Mouse (Mus musculus): Measurements from ENCODE around the gene Bcorl1.

Gene Bcorl1

DNA sequence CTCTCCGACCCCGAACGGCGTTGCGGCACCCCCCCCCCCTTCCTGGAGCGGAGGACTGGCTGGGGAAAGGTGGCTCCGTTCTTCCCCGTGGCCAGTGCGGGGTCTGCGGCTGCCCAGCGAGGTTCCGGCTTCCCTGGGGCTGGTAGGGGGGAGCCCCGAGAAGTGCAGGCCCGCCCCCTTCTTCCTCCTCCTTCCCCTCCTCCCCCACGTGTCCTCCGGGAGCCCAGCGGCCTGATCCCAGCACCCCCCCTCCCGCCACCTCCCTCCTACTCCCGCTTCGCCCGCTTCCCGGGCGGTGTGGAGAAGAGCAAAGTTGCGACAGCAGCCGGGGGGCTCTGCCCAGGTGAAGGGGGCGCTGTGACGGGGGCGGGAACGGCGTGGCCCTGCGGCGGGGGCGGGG lies at the start of gene Bcorl1:
Gene Bcorl1, plus strand, starts transcription at position 218 of the 400 bp plus-strand sequence.
- DNase-seq: peak; percentile 51

DNA sequence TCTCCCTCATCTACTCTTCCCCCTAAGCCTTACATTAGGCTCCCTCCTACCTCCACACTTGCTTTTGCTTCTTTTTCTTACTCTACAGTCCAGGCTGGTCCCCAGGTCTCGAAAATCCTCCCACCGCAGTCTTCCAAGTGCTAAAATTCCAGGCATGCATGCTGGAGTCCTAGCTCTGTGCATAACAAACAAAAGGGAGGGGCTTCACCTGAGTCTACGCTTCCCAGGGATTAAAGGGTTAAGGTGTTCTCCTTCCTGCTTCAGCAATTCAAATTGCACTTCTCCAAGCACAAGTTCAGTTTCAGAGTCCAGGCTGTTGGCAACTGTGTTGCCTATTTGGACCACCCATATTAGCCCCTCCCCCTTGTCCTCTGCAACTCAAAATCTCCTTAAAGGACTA lies 49.7 kb upstream of the Bcorl1 start:
- DNase-seq: no peak

DNA sequence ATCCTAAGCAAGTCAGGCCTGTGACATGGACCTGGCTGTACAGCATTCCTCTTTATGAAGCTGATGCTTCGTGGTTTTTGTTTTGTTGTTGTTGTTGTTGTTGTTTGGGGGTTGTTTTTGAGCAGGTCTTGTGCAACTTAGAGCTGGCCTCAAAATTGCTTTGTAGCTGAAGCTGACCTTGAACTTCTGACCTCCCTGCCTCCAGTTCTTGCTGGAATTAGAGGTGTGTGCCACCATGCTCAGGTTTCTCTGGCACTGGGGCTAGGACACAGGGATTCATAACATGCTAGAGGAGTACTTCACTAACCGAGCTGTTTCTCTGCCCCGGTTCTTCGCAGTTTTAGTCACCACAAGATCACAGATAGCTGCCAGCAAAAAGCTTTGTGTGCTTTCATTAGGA lies 35.8 kb upstream of the Bcorl1 start:
- no peak for DNase-seq

DNA sequence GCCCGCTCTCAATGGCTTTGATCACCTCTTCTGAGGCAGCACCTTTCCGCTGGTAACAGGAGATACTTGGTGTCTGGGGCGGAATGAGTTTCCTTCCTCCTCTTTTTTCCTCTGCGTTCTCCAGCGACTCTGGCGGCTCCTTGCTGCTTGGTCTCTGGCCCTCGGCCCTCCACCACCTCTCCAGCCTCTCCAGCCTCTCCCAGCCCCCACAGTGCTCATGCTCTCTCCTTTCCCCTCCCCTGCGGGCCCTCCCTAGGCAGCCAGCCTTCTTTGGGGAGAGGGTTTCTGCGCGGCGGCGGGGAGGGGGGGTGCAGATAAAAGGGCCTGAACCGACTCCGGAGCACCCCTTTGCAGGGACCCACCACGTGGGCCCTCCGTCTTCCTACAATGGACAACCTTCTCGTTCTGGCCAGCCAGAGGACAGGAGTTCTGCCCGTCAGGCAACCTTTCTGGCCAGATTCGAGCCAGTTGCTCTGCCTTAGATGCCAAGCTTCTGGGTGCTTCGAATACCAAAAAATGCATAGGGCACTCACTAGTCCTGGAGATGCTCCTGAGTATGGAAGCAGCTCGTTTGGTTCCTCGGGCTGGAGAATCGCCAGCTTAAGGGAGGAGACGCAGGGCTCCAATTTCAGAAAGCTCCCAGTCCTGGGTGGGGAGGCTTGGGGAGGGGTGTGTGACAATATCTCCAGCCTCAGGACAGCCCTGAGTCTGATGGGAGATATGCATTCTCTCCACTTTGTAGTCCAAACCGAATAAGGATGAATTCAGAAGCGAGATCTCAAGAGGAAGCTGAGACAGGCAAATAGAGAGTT lies 30.2 kb upstream of the Bcorl1 start:
- DNase-seq: no peak

DNA sequence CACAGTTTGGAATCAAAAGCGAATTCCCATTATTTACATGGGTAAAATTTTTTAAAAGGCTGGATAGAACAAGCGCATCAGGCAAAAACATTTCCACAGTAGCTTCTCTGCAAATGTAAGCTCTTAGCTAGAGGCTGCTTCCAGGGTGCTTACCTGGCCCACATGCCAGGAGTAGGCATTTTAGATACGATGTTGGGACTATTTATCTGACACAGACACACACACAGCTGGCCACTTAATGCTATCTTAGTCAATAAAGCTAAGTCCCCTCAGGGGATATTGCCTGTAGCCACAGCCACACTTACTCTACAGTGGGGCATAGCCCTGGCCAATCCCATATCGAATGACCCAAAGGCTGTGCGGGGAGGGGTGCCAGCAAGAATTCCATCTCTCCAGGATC lies 29.4 kb upstream of the Bcorl1 start:
- no peak for DNase-seq

DNA sequence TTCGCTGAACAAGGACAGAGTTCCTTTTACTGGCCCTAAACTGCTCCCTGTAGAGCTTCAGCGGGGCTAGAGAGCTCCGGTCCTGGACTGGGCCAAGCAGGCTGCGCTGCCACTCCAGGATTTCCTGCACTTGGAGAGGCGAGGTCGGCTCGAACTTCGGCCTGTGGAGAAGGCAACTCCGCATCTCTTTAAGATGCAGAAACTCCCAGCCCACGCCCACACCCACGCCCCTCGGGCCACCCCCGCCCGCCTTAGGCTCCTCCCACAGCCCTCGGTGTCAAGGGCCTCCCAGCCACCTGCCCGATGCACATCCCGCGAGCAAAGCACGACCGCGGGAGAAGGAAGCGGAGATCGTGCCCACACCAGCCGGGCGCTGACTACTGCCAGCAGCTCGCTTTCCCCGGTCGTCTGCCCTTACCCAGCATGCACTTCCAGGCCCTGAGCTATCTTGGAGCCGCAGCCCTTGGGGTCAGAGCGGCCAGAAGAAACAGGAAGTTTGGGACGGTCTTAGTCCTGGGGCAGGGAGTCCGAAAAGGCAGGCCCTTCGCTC lies 26.6 kb upstream of the Bcorl1 start:
- DNase-seq: peak; percentile 89

DNA sequence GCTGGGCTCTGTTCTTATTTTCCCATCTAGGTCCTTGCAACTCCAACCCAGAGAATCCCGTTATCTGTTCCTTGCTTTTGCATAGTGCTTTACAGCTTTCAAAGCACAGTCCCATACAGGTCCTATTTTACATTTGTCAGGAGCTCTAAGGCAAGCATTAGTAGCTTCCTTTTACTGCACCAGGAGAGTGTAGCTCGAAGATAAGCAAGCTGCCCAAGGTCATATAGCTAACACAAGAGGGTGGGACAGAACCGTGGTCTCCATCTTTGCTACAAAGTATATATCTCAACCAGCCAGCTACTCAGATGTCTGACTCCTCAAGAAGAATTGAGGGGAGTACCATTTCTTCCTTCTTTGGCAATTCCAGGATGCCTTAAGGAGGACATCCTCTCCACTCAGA lies 23.7 kb upstream of the Bcorl1 start:
- no peak for DNase-seq

DNA sequence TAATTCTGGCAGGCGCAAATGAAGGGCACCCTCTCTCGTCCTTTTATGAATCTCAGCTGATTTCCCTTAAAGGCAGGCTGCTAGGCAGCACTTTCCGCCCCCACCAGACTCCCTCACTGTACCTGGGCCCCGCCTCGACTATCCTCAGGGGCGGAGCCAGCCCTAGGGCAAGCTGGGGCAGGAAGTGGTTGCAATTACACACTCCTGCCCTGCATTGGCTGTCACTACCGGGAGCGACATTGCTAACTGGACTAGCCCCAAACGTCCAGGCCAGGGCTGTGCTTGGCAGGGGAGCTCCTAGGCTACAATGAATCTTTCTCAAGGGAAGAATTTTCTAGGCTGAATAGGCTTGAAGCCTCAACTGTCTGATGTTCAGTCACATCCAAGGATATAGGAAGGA lies 23.0 kb upstream of the Bcorl1 start:
- peak; percentile 33 for DNase-seq

DNA sequence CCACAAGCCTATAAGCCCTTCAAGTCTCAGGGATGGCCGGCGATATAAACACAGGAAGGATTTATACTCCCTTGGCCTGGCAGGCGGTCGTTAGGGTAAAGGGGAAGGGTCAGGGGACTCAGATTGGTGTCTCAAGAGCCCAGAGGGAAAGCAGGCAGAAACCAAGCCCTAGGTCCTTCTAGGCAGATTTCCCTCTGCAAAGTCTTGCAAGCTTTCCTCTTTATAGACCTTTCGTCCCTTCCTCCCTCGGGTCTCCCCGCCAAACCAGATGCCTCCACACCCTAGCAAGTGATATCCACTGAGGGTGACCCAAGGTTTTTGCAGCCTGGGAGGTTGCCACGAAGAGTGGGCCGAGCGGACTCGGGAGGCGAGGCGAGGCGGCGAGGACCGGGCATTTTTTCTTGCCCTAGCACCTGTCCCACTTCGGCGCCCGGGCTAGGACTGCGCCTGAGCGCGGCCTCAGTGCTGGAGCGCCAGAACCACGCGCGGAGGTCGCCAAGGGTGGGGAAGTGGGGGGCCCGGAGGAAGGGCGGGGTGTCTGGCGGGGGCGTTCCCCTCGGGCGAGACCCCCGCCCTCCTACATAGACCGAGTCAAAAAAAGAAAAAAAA lies 613 bp upstream of the Bcorl1 start:
- DNase-seq: peak; percentile 42

DNA sequence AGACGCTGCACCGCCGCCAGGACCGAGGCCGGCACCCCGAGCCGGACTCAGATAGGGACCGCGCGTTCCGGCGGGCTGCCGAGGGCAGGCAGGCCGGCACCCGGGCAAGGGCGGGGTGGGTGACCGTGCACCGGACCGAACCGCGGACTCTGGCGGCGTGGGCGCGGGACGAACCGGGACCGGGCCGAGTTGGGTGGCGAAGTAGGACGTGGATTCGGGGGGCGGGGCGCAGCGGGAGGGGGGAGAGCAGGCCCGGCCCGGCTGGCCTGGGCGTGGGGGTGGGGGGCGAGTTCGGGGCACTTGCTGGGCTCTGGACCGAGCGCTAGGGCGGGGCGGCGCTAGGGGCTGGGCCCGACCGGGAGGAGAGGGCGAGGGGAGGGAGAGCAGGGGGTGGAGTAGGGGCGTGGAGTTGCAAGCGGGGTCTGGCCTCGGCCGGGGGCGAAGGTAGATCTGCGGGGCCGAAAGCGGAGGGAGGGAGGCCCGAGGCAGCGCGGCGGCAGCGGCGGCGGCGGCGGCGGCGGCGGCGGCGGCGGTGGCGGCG lies 533 bp downstream of the Bcorl1 start:
- peak; percentile 72 for DNase-seq

DNA sequence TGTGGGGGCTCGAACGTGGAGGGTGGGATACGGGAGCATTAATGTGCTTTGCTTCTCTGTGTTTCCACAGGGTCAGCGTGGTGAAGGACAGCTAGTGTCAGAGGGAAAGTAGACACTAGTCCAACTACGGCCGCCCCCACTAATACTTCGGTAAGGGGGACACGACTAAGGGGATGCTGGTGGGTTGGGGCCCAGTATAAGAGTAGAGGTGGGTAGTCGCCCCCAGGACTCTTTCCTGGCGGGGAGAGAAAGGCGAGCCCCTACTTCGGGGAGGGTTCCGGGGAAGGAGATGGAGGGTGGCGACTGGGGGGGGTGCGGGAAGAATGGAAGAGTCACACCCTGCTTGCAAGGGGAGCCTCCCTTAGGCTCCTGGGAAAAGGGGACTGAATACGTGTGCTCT lies 1.6 kb downstream of the Bcorl1 start:
- no peak for DNase-seq

DNA sequence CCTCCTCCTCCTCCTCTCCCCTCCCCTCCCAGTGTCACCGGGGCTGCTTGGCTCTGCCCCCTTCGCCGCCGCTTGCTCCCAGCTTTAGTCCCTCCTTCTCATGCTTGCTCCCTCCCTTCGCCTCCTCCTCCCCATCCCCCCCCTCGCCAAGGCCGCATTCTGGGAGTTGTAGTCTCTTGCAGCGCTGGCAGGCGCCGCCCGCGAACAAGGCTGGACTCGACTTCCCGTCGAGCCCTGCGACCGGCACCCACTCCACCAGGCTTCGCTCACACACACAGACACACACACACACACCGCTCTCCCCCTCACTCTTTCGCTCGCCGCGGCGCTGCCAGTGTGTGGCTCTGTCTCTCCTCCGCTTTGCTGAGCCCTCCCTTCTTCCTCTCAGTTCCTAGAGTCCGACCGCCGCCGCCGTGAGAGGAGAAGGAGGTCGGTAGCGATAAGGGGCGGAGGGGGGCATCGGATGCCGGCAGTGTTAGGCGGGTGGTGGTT lies 2.3 kb downstream of the Bcorl1 start:
- peak; percentile 81 for DNase-seq

DNA sequence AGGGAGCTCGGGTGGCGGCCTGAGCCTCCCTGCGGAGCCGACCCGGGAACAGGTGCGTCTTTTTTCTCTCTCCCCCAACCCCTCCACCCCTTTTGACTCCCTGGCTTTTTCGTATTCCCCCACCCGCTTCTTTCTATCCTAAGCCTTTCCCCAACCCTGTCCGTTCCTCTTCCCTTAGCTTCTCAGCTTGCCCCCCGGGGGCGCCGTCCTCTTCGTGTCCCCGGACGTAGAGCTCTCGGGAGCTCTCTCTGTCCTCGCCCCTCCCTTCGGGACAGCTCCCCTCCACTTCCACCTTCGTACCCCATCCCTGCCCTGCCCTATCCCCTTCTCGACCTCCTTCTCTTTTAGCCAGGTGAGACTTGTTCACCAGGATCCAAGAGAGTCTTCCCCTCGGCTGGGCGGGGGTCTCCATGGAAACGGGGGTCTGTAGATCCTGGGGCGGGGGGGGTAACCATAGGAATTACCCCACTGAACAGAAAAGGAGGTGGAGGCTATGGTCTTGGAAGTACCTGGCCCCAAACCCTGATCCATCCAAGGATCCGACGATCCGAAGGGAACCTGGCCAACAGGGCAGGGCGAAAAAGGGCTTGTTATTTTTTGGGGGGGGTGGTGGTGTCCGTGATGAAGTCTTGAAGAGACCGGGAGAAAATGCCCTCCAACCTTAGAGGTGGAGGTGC lies 2.9 kb downstream of the Bcorl1 start:
- DNase-seq: no peak

DNA sequence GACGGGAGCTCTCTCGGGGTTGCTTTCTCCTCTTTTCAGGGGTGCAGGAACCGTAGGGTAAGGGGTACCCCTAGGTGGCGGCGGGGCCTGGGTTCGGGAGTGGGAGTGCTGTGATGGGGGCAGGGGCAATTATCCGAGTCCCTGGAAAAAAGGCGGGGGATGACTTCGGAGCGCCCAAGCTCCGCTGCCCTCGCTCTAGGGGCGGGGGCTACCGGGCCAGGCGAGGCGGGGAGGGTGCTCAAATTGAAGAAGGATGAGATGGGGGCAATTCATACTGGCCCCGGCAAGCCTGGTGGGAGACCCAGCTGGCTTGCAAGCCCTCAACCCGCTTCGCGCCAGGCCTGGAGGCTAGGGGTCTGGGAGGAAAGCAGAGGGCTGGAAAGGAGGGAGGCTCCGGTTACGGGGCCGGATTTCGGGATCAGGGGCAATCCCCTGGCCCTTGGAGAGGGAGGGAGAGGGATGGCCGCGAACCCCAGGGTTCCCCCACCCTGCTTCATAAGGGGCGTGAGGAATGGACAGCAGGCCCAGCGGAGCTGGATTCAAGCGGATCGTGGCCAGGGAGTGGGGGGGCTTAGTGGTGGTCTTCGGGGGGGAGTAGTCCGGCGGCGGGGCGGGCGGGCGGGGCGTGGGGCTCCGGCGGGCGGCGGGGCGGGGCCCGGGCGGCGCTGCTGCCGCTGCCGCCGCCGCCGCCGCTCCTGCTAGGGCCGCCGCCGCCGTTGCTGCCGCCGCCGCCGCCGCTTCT lies 3.7 kb downstream of the Bcorl1 start:
- DNase-seq: peak; percentile 9

DNA sequence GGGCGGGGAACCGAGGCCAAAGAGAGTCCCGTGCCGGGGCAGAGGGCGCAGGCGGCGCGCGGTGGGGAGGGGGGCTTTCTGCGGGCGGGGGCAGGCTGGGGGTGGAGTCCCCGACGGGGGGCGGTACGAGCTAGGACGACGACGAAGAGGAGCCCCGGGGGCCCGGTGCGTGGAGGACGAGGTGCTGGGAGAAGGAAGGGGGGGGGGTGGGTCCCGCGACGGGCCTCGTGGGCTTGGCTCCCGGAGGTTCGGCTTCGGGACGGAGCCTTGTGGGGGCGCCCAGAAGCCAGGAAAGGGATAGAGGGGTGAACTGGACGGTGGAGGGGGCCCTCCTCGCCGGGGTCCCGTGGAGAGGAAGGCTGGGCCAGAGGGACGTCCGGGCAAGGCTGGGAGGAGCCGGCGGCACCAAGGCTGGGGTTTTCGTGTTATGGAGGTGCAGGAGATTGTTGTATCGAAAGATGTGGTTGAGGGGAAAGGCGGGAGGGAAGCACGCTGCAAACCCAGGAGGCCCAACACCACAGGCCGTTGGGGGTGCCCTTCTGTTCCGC lies 4.3 kb downstream of the Bcorl1 start:
- peak; percentile 25 for DNase-seq

DNA sequence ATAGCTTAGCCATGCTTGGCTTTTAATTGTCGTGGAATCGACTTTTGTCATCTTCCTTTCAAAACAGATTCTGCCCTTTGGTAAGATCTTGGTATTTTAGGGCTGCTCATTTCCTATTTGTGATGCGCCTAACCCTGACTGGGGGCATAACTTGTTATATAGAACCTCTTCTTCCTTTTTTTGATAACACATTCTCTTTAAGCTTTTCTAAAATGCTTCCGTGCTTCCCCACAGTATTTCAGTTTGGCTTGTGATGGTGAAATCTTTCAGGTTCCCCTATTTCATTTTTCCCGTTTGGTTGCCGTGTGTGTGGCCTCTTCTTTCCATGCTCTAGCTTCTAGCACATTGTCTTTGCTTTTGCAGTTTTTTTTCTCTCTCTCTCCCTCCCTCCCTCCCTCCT lies 14.2 kb downstream of the Bcorl1 start:
- DNase-seq: no peak

DNA sequence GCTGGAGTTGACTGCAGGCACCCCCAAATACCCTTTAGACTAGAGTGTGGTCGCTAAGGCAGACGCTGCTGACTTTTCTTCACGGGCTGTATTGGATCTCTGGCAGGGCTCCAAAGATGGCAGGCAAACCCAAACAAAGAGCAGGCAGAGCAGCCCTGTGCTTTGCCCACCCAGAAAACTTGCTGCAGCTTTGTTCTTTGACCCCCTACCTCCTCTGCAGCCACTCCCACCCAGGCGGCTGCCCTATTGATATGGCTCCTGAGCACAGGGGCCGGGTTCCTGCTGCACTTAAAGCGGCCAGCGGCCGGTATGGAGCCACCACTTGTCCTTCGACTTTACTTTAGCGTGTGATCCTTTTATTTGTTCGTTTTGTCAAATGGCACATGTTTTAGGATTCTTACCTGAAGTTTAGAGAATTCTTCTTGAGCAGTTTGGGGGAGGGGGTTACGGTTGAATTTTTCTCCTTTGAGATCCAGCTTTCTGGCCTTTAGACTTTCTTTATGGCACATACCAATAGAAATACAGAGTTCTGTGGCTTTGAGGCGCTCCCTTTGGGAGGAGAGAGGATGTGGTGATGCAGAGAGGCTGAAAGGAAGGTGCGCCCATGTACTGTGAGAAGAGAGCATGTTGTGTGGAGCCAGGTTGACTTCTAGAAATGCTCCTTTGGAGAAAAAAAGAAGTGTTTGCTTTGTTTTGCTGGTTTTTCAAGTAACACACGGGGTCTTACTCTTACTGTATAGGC lies 24.8 kb downstream of the Bcorl1 start:
- no peak for DNase-seq

DNA sequence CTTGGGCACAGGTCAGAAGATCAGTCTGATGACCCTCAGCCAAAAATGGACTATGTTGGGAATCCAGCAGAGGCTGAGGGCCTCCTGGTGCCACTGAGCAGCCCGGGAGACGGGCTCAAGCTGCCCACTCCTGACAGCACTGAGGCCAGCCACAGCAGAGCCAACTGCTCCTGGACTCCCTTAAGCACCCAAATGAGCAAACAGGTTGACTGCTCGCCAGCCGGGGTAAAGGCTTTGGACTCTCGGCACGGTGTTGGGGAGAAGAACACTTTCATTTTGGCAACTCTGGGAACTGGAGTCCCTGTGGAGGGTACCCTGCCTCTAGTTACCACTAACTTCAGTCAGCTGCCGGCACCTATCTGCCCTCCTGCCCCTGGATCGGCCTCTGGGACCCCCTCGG lies 26.7 kb downstream of the Bcorl1 start:
- DNase-seq: no peak

DNA sequence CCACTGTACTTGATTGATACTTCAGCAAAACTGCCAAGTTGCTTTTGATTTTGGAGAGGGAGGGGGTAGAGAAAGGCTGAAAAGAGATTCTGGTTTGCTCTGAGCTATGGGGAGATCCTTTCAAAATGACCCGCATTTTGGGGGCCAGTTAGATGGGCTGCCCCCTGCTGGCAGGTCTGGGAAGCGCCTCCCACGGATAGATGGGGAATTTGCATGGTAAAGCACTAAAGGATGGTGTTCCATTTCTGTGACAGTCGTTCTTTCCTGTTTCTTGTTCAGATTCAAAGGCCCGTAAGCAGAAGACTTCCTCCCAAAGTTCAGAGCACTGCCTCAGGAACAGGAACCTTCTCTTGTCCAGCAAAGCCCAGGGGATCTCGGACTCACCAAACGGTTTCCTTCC lies 42.5 kb downstream of the Bcorl1 start:
- peak; percentile 59 for DNase-seq

DNA sequence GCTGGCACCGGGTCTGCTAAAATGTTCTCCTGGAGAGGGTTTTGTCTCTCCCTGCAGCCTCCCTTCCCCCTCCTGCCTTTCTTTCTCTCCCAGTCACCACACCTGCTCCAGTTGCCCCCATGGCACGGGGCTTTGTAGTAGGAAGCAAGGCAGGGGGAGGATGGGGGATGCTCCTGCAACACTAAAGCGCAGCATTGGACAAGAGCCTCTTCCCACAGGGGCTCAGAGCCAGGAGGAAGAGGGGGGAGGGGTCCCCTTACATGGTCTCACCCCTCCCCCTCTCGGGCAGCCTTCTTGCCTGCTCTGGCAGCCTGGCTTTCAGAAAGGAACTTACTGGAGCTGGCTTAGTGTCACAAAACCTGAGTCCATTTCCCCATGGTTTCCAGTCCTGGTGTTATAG lies 44.8 kb downstream of the Bcorl1 start:
- no peak for DNase-seq

DNA sequence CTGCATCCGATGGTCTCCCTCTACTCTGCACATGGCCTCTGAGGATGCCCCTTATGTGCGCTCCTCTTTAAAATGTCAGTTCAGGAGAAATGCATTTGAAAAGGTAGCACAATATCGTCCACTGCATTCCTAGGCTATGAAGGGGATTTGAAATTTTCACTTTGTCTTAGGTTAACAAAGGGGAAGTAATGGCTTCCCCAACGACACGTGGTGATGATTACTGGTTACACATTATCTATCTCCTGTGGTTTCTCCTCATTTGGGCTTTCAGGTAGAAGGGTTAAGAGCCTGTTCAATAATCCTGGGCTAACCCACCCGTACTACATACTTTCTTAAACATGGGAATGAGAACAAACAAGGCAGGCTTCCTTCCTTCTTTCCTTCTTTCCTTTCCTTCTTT lies 48.2 kb downstream of the Bcorl1 start:
- no peak for DNase-seq

DNA sequence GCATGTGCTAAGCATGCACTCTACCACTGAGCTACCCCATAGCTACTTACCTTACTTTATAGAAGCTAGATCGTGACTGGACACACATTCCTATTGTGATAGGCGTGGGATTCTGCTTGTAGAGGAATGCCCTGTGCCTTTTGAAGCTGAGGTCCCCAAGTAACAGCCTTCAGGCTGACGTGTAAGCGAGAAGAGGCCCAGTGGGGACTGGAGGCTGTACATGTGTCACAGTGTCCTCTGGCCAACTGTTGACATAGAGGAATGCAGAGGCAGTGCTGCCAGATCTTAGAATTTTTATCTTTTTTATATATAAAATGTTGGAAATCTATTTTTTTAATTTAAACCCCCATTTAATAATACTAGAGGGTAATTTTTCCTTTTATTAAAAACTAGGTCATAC lies 58.8 kb downstream of the Bcorl1 start:
- DNase-seq: no peak

Data from kidney, adult 18-20 months (tissue).